Mouse (Mus musculus) C2C12 (cell line): ENCODE measurements at regions not wholly inside any gene's neighbourhood (a gene's known extent, or its start where the extent isn't known, plus 50 kb on each side); places are given as distances from the start of the nearest gene placed in this dataset.

Experiments
- CTCF ChIP-seq: IDR thresholded peaks from one replicate; pipeline ENCODE4 v1.5.1; 2011; ENCODE audit not compliant: control insufficient read depth, insufficient read depth, insufficient read length
- FOSL1 ChIP-seq: IDR thresholded peaks from one replicate; pipeline ENCODE4 v1.8.0; 2011; ENCODE audit warnings: mild to moderate bottlenecking, low read length; ENCODE audit not compliant: poor library complexity, insufficient read depth, severe bottlenecking
- MAX ChIP-seq: IDR thresholded peaks from one replicate; pipeline ENCODE4 v1.6.1; 2011; ENCODE audit warnings: mild to moderate bottlenecking, control low read depth
- MYOG ChIP-seq: IDR thresholded peaks from one replicate; pipeline ENCODE4 v1.6.1; 2011; ENCODE audit not compliant: control insufficient read depth, insufficient read length; ENCODE audit errors: extremely low read depth
- USF1 ChIP-seq: IDR thresholded peaks from one replicate; pipeline ENCODE4 v1.6.1; 2011; ENCODE audit warnings: low read depth, mild to moderate bottlenecking, control low read depth, moderate library complexity

- TF ChIP-seq CTCF, result no peak
- no peak for TF ChIP-seq USF1
- TF ChIP-seq MYOG, result no peak
- TF ChIP-seq MAX, result no peak
- no peak for TF ChIP-seq FOSL1
Observed at GRCm38 (mm10) chr11:52557836-52558235, 161.6 kb downstream of the 9530068E07Rik start.
